Mouse (Mus musculus) lung, embryonic 16.5 days (tissue): ENCODE measurements around the gene Suz12. TPM values are rescaled to one million over a fixed set of nuclear protein-coding genes. Genes with fewer than 3 reads are reported as not detected.

Experiments used
- ATAC-seq: fragments of 200-750 bp; cut with Nextera tagmentation; 2 replicates; pipeline ENCODE4 v1.8.0; 2017; ENCODE audit warnings: low read depth, mild to moderate bottlenecking, moderate library complexity
- H3K27ac ChIP-seq: fragments of 300-500 bp; sonication (generic); 2 replicates; pipeline ENCODE4 v1.5.1; 2014; ENCODE audit warnings: mild to moderate bottlenecking, control low read depth, low read length
- H3K27me3 ChIP-seq: fragments of 300-500 bp; sonication (generic); 2 replicates; pipeline ENCODE4 v1.6.1; 2014; ENCODE audit warnings: low read depth, low read length, mixed read lengths; ENCODE audit not compliant: control insufficient read depth, insufficient read depth
- H3K36me3 ChIP-seq: fragments of 300-500 bp; sonication (generic); 2 replicates; pipeline ENCODE4 v1.6.1; 2014; ENCODE audit warnings: low read length; ENCODE audit not compliant: control insufficient read depth, insufficient read depth
- H3K4me1 ChIP-seq: fragments of 300-500 bp; sonication (generic); replicated peaks from 2 replicates; pipeline ENCODE4 v1.6.1; 2014; ENCODE audit warnings: low read length, mixed read lengths; ENCODE audit not compliant: control insufficient read depth, insufficient read depth
- H3K4me2 ChIP-seq: fragments of 300-500 bp; sonication (generic); 2 replicates; pipeline ENCODE4 v1.6.1; 2014; ENCODE audit warnings: low read depth, low read length, control low read depth
- H3K4me3 ChIP-seq: fragments of 300-500 bp; sonication (generic); 2 replicates; pipeline ENCODE4 v1.5.1; 2014; ENCODE audit warnings: mild to moderate bottlenecking, low read length, control low read depth
- H3K9ac ChIP-seq: fragments of 300-500 bp; sonication (generic); 2 replicates; pipeline ENCODE4 v1.6.1; 2014; ENCODE audit warnings: low read length, control low read depth
- H3K9me3 ChIP-seq: fragments of 300-500 bp; sonication (generic); 2 replicates; pipeline ENCODE4 v1.6.1; 2016; ENCODE audit warnings: low read length; ENCODE audit not compliant: control insufficient read depth
- WGBS: fragments of 180-500 bp; shearing (Covaris S2); extraction: QIAGEN DNeasy Blood & Tissue Kit; methylation state at CpG from one replicate; pipeline ENCODE4 v1.1.7; 2014; 5-methylcytosine and 5-hydroxymethylcytosine counted together
- polyA plus RNA-seq: library from polyadenylated mRNA; unstranded; fragments of >200 nt; fragmentation: Nextera tagmentation; extraction: Ambion mirVana; gene quantifications from 2 replicates; pipeline ENCODE4 v1.2.1, GENCODE M21; 2015

Gene Suz12
- polyA plus RNA-seq: 18.1 and 18.4 TPM in 2 replicates

- 0% methylated on average over 43 of the region's 74 CpGs for WGBS
- ATAC-seq: peak; percentile 97
- Histone ChIP-seq H3K36me3 (peaks cover 7% of the 10 kb centered on the region; the same call in 1 of the 2 replicates), H3K9me3 (no peaks in the 10 kb centered on the region), H3K27me3 (no peaks in the 10 kb centered on the region), H3K4me3 (peak within 1 kb of the TSS; percentile 98), H3K9ac (peak within 1 kb of the TSS; percentile 96), H3K4me1 (peaks cover 2% of the 10 kb centered on the region; the same call in 1 of the 2 replicates), H3K4me2 (peak within 1 kb of the TSS; percentile 85), H3K27ac (peak within 1 kb of the TSS; percentile 100)
Measured at GRCm38 (mm10) chr11:79992592-79993355, at the start of gene Suz12. Gene Suz12 (plus strand): TSS chr11:79993106.

DNA sequence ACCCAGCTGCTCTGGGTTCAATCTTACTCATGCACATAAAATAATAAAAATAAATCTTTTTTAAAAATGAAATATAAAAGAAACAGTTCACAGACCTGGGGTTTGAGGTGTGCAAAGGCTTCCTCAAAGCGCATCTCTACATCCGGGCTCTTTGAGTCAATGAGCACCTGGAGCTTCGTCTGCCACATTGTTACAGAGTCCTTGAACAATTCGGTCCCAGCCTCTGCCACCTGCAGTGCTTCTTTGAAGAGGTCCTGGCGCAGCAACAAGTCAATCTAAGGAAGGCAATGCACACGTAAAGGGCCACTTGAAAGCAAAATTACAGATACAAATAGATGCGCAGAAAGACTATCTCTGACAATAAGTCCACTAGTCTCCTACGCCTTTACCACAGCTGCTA is 49.8 kb upstream of the Suz12 start:
- ATAC-seq: no peak
- no peaks in the 10 kb centered on the region for H3K9me3 ChIP-seq
- no peaks in the 10 kb centered on the region for H3K4me1 ChIP-seq
- H3K4me3 ChIP-seq: no peak overlapping the region
- WGBS: 91% methylated on average over 8 of the region's 8 CpGs
- H3K27ac ChIP-seq: no peak overlapping the region
- no peak overlapping the region for H3K9ac ChIP-seq
- H3K36me3 ChIP-seq: peaks cover 47% of the 10 kb centered on the region
- H3K27me3 ChIP-seq: no peaks in the 10 kb centered on the region
- H3K4me2 ChIP-seq: no peak overlapping the region

- Histone ChIP-seq H3K36me3 (peaks cover 49% of the 10 kb centered on the region), H3K4me1 (no peaks in the 10 kb centered on the region), H3K4me3 (no peak overlapping the region), H3K27me3 (no peaks in the 10 kb centered on the region), H3K4me2 (no peak overlapping the region), H3K27ac (no peak overlapping the region), H3K9ac (no peak overlapping the region), H3K9me3 (no peaks in the 10 kb centered on the region)
- ATAC-seq: no peak
- 76% methylated on average over 7 of the region's 7 CpGs for WGBS
Measured at GRCm38 (mm10) chr11:79943601-79944000, 49.3 kb upstream of the Suz12 start.

DNA sequence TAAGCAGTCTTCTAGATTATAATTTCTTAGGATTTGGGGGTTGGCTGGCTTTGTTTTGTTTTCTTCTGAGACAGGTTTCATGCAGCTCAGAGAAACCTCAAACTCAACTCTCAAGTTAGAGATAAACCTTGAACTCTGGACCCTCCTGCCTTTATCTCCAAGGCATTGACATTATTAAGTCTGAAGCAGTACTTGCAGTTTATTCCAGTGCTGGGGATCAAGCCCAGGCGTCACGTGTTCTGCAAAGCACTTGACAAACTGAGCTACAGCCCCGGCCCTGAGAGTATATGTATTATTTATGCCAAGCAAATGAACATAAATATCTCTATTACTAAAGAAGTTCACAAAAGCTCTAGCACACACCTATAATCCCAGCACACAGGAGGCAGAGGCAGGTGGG is 45.6 kb upstream of the Suz12 start:
- ATAC-seq: no peak
- Histone ChIP-seq H3K9ac (no peak overlapping the region), H3K4me1 (no peaks in the 10 kb centered on the region), H3K27me3 (no peaks in the 10 kb centered on the region), H3K36me3 (peaks cover 41% of the 10 kb centered on the region), H3K4me3 (no peak overlapping the region), H3K4me2 (no peak overlapping the region), H3K27ac (no peak overlapping the region), H3K9me3 (no peaks in the 10 kb centered on the region)
- 91% methylated on average over 3 of the region's 3 CpGs for WGBS

- no peaks in the 10 kb centered on the region for H3K27me3 ChIP-seq
- no peaks in the 10 kb centered on the region for H3K9me3 ChIP-seq
- H3K4me2 ChIP-seq: peak overlapping the region; percentile 79
- peaks cover 22% of the 10 kb centered on the region for H3K36me3 ChIP-seq
- 4% methylated on average over 27 of the region's 27 CpGs for WGBS
- H3K4me1 ChIP-seq: peaks cover 6% of the 10 kb centered on the region
- H3K4me3 ChIP-seq: peak overlapping the region; percentile 90
- peak overlapping the region; percentile 78 for H3K27ac ChIP-seq
- ATAC-seq: peak; percentile 18
- peak overlapping the region; percentile 85 for H3K9ac ChIP-seq
Measured at GRCm38 (mm10) chr11:79961346-79962124, 31.4 kb upstream of the Suz12 start.

GRCm38 (mm10) chr11:79962125-79962876 is 30.6 kb upstream of the Suz12 start, which contains the start of gene Utp6:
Gene Utp6 (minus strand): TSS chr11:79962390.
- H3K27ac ChIP-seq: peak within 1 kb of the TSS; percentile 78
- peaks cover 16% of the 10 kb centered on the region for H3K36me3 ChIP-seq
- peak within 1 kb of the TSS; percentile 85 for H3K9ac ChIP-seq
- peak within 1 kb of the TSS; percentile 90 for H3K4me3 ChIP-seq
- H3K9me3 ChIP-seq: no peaks in the 10 kb centered on the region
- H3K4me1 ChIP-seq: peaks cover 6% of the 10 kb centered on the region
- 1% methylated on average over 46 of the region's 46 CpGs for WGBS
- peak; percentile 95 for ATAC-seq
- peak within 1 kb of the TSS; percentile 79 for H3K4me2 ChIP-seq
- no peaks in the 10 kb centered on the region for H3K27me3 ChIP-seq

DNA sequence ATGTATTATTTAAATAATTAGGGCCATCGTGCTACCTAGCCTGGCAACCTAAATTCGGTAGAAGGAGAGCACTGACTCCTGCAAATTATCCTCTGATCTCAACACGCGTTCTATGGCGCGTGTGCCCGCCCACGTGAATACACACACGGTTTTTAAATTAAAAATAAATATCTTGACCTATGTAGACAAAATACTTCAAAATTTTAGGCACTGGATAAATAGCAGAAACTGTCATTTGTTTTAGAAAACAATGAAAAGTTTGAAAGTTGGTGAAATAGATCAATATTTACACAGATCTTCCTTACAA is 30.1 kb upstream of the Suz12 start:
- no peak for ATAC-seq
- Histone ChIP-seq H3K36me3 (peaks cover 15% of the 10 kb centered on the region), H3K27me3 (no peaks in the 10 kb centered on the region), H3K4me2 (peak overlapping the region; percentile 69), H3K9ac (peak overlapping the region; percentile 45), H3K4me3 (peak overlapping the region; percentile 90), H3K27ac (no peak overlapping the region), H3K9me3 (no peaks in the 10 kb centered on the region), H3K4me1 (peaks cover 6% of the 10 kb centered on the region)
- 3% methylated on average over 9 of the region's 9 CpGs for WGBS

DNA sequence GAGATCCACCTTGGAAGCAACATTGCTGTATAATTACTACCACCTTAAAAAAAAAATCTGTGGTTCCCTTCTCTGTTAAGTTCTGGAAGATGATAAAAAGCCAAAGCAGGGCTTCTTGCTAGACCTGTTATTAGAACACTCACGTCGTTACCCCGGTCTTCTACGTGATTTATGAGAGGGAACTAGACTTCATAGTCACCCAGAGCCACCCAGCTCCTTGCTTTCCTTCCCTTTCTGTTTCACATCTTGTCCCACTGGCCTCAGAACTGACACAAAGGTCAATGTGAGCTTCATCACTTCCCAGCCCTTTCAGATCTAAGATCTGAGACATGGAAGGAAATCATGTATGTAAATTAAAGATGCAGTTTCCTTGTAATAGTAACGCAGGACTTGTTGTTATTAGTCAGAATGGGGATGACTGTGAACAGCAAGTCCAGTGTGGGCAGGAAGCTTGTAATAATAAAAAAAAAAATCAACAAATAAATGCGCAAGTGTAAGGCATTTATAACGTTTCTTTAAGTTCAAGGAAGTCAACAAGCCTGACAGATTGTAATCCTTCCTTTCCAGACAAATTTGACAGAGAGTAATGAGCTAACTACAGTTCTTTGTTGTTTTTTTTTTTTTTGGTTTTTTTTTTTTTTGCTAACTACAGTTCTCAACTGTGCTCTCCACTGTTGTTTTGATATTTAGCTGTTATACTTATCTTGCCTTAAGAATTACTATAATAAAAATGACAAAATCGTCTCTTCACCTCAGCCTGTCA is 29.5 kb upstream of the Suz12 start:
- ATAC-seq: no peak
- H3K9ac ChIP-seq: peak overlapping the region; percentile 19; the same call in 1 of the 2 replicates
- peaks cover 10% of the 10 kb centered on the region for H3K36me3 ChIP-seq
- H3K4me1 ChIP-seq: peaks cover 6% of the 10 kb centered on the region
- no peak overlapping the region for H3K4me3 ChIP-seq
- H3K9me3 ChIP-seq: no peaks in the 10 kb centered on the region
- WGBS: 30% methylated on average over 8 of the region's 8 CpGs
- no peak overlapping the region for H3K27ac ChIP-seq
- H3K4me2 ChIP-seq: peak overlapping the region; percentile 69; the same call in 1 of the 2 replicates
- no peaks in the 10 kb centered on the region for H3K27me3 ChIP-seq
